Mouse (Mus musculus) liver, postnatal 0 days (tissue): ENCODE results near the gene Copz1.
"Not testable (repeated sequence)": the region's sequence is repeated elsewhere in the genome, so short reads cannot be mapped to it uniquely, and the experiment has no call there.

Experiments
- CTCF ChIP-seq: sonication (generic); IDR thresholded peaks from 2 replicates; pipeline ENCODE4 v1.5.1; 2016; ENCODE audit warnings: antibody characterized with exemption, low read depth
- EP300 ChIP-seq: IDR thresholded peaks from 2 replicates; pipeline ENCODE4 v1.6.1; 2016; ENCODE audit warnings: antibody characterized with exemption, low read depth, mild to moderate bottlenecking

- TF ChIP-seq EP300, CTCF: not testable (repeated sequence)
Observed at GRCm38 (mm10) chr15:103241071-103242018, 31.2 kb upstream of the Copz1 start.
